In the genomic region with DNA sequence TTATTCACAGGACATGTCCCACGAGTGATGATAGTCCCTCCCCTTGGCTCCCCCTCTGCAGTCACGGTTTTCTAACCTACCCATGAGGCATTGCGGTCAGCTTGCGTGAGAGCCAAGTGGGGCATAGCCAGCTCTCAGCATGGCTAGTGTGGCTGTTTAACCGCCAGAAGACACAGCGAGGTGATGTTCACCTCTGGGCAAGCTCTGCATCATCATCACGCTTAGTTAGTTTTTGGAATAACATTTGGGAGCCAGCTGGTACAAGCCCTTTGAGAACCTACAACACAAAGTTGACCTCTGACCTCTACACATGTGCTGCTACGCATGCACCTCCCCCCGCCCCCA, we compare ENCODE assay signal across 14 mouse cellular contexts. TPM values are rescaled to one million over a fixed set of nuclear protein-coding genes. Genes with fewer than 3 reads are reported as not detected.
A peak's percentile ranks its signal among the peaks of the same experiment; 100 is the strongest.
DNase-seq lines count a peak whose midpoint lies in the region; ATAC-seq and TF ChIP-seq lines count a peak whose summit lies in the region.
"Had no signal": no experiment of that assay in that cellular context is flagged by ENCODE, and none has a peak within 500 bp of the region (broad histone marks: within the 10 kb centered on the region; RNA-seq: fewer than 3 reads in every experiment).

No protein-coding gene starts in this region.

- 79% methylated on average over 9 of the region's 9 CpGs for WGBS in heart, embryonic 11.5 days (ENCODE audit: insufficient replicate concordance)
- WGBS in hindbrain, embryonic 16.5 days = 80% methylated on average over 9 of the region's 9 CpGs
- WGBS in small intestine, adult 2 months = 55% methylated on average over 9 of the region's 9 CpGs
- 92% methylated on average over 9 of the region's 9 CpGs for WGBS in forebrain, embryonic 10.5 days

- DNase-seq in heart, adult 18-20 months = peak; percentile 35 to 36
- DNase-seq in left cerebral cortex, postnatal 4 days = peak; percentile 23
- no peak for DNase-seq in left cerebral cortex, postnatal 10 days (ENCODE audit: extremely low spot score in 1 of 2, low spot score in 2 of 2)
- DNase-seq in forebrain, embryonic 10.5 days (ENCODE audit: extremely low spot score, low spot score) = no peak
- DNase-seq: cerebellum, adult 2 months; lung, embryonic 14.5 days; right cerebral cortex, postnatal 4 days; thymus, postnatal 25 days had no signal

- no peaks in the 10 kb centered on the region for H3K9me3 ChIP-seq in heart, embryonic 11.5 days (replicated peaks; ENCODE audit: control insufficient read depth, low read length)
- 0 out of 2 replicates have a peak, but pooled peaks cover 3% of the 10 kb centered on the region for H3K9me3 ChIP-seq in hindbrain, embryonic 16.5 days (ENCODE audit: control insufficient read depth, low read length)
- no peaks in the 10 kb centered on the region for H3K9me3 ChIP-seq in forebrain, embryonic 10.5 days
- H3K9me3 ChIP-seq: stomach, embryonic 15.5 days had no signal

- ATAC-seq in heart, embryonic 11.5 days (replicated peaks; ENCODE audit: insufficient number of reproducible peaks, low FRiP score, low TSS enrichment) = no peak
- peak; percentile 50 for ATAC-seq in hindbrain, embryonic 16.5 days
- ATAC-seq: Patski had no signal

- intact Hi-C loops in left cerebral cortex, postnatal 4 days (cut with DNase I) = no loop called here
- intact Hi-C loops in left cerebral cortex, postnatal 10 days (cut with DNase I) = no loop called here

- no peaks in the 10 kb centered on the region for H3K27me3 ChIP-seq in heart, embryonic 11.5 days (ENCODE audit: control insufficient read depth, insufficient read depth, low read length)
- H3K27me3 ChIP-seq in hindbrain, embryonic 16.5 days (replicated peaks; ENCODE audit: control insufficient read depth, insufficient read depth, low read length) = no peaks in the 10 kb centered on the region
- no peaks in the 10 kb centered on the region for H3K27me3 ChIP-seq in small intestine, adult 2 months (ENCODE audit: control insufficient read depth, insufficient read depth, low read length)
- no peaks in the 10 kb centered on the region for H3K27me3 ChIP-seq in forebrain, embryonic 10.5 days (ENCODE audit: poor library complexity, severe bottlenecking)
- H3K27me3 ChIP-seq: CH12.LX; Patski; stomach, embryonic 15.5 days had no signal

- H3K9ac ChIP-seq in heart, embryonic 11.5 days (ENCODE audit: low read depth, low read length) = no peak overlapping the region
- H3K9ac ChIP-seq in hindbrain, embryonic 16.5 days (ENCODE audit: low read depth, low read length) = no peak overlapping the region
- H3K9ac ChIP-seq: lung, embryonic 14.5 days; stomach, embryonic 15.5 days had no signal

- no peaks in the 10 kb centered on the region for H3K36me3 ChIP-seq in heart, embryonic 11.5 days (ENCODE audit: control insufficient read depth, insufficient read depth, low read length)
- H3K36me3 ChIP-seq in hindbrain, embryonic 16.5 days (ENCODE audit: control insufficient read depth, insufficient read depth, low read length) = no peaks in the 10 kb centered on the region
- H3K36me3 ChIP-seq in small intestine, adult 2 months (ENCODE audit: control insufficient read depth, insufficient read depth, low read length) = no peaks in the 10 kb centered on the region
- H3K36me3 ChIP-seq in forebrain, embryonic 10.5 days (replicated peaks) = no peaks in the 10 kb centered on the region
- H3K36me3 ChIP-seq: stomach, embryonic 15.5 days had no signal

- H3K4me1 ChIP-seq in heart, embryonic 11.5 days (ENCODE audit: control insufficient read depth, insufficient read depth, low read length) = no peaks in the 10 kb centered on the region
- no peaks in the 10 kb centered on the region for H3K4me1 ChIP-seq in hindbrain, embryonic 16.5 days (ENCODE audit: control insufficient read depth, insufficient read depth, low read depth, low read length)
- H3K4me1 ChIP-seq in small intestine, adult 2 months (ENCODE audit: control insufficient read depth, insufficient read depth, insufficient read length, low read length) = peaks cover 12% of the 10 kb centered on the region
- no peaks in the 10 kb centered on the region for H3K4me1 ChIP-seq in forebrain, embryonic 10.5 days

- no peak for TF ChIP-seq CTCF in small intestine, adult 2 months (IDR thresholded peaks at IDR 0.05; ENCODE audit: extremely low read depth, insufficient read length, insufficient replicate concordance, low read depth, low read length)

- H3K27ac ChIP-seq in heart, embryonic 11.5 days (ENCODE audit: low read depth, low read length) = no peak overlapping the region
- H3K27ac ChIP-seq in hindbrain, embryonic 16.5 days (ENCODE audit: low read depth, low read length) = no peak overlapping the region
- peak overlapping the region; percentile 79 for H3K27ac ChIP-seq in small intestine, adult 2 months (ENCODE audit: insufficient read depth, low read depth, low read length)
- H3K27ac ChIP-seq in forebrain, embryonic 10.5 days = no peak overlapping the region
- H3K27ac ChIP-seq: stomach, embryonic 15.5 days had no signal

- no peak overlapping the region for H3K4me3 ChIP-seq in heart, embryonic 11.5 days (ENCODE audit: low read depth, low read length)
- H3K4me3 ChIP-seq in hindbrain, embryonic 16.5 days (ENCODE audit: low read length) = no peak overlapping the region
- H3K4me3 ChIP-seq in small intestine, adult 2 months (ENCODE audit: low read depth, low read length) = no peak overlapping the region
- no peak overlapping the region for H3K4me3 ChIP-seq in forebrain, embryonic 10.5 days
- H3K4me3 ChIP-seq: stomach, embryonic 15.5 days had no signal

- TF ChIP-seq POLR2A in small intestine, adult 2 months (IDR thresholded peaks at IDR 0.05; ENCODE audit: low read depth, low read length) = no peak

- no peak overlapping the region for H3K4me2 ChIP-seq in heart, embryonic 11.5 days
- no peak overlapping the region for H3K4me2 ChIP-seq in hindbrain, embryonic 16.5 days (ENCODE audit: low read length)
- H3K4me2 ChIP-seq: lung, embryonic 14.5 days; stomach, embryonic 15.5 days had no signal

RNA-seq across cellular contexts. Expression of gene Bach1, which starts 28.0 kb away (rescaled TPM):
- total RNA-seq in heart, adult 18-20 months (2021) = 10 to 100 TPM; 28.3 to 31.8 TPM
- 11.2 and 13.1 TPM in 2 replicates for polyA plus RNA-seq in heart, embryonic 11.5 days (2014; fragmentation: Nextera tagmentation; extraction: Ambion mirVana)
- total RNA-seq in left cerebral cortex, postnatal 4 days (2021) = 10 to 100 TPM; 37.1 to 38.5 TPM
- 10 to 100 TPM; 18.0 to 18.4 TPM for total RNA-seq in left cerebral cortex, postnatal 10 days (2021)
- polyA plus RNA-seq in hindbrain, embryonic 16.5 days (2015; fragmentation: Nextera tagmentation; extraction: Ambion mirVana) = 15.8 and 17.4 TPM in 2 replicates
- 4.9 and 29.1 TPM in 2 replicates for polyA plus RNA-seq in small intestine, adult 2 months (2012; rRNA removed)
- 10.8 and 12.0 TPM in 2 replicates for polyA plus RNA-seq in forebrain, embryonic 10.5 days (2016; fragmentation: Nextera tagmentation; extraction: Ambion mirVana)

Comparison
In these comparisons a context has a peak if more than half of its experiments do, and no peak if none do; other contexts are left out.
1. DNase-seq: peak in heart, adult 18-20 months (2 of 2) and left cerebral cortex, postnatal 4 days (single experiment); none in left cerebral cortex, postnatal 10 days (0 of 2) and forebrain, embryonic 10.5 days (single experiment).